Mouse (Mus musculus) myocyte (in vitro differentiated cells): ENCODE data around the gene Irf2.

Source experiments
- E2F4 ChIP-seq: IDR thresholded peaks from one replicate; pipeline ENCODE4 v1.6.1; 2011; ENCODE audit warnings: mild to moderate bottlenecking, control low read depth, moderate library complexity; ENCODE audit not compliant: insufficient read depth
- POLR2A ChIP-seq: IDR thresholded peaks from one replicate; pipeline ENCODE4 v1.6.1; 2011; ENCODE audit warnings: low read depth, mild to moderate bottlenecking, control low read depth, moderate library complexity; ENCODE audit not compliant: insufficient read length

- TF ChIP-seq POLR2A (no peak), E2F4 (no peak)
These were observed 108.6 kb downstream of the Irf2 start for GRCm38 (mm10) chr8:46848011-46848641.
